29 mouse cellular contexts compared by ENCODE assay signal in genomic region chr10:53886475-53886874, GRCm38 (mm10).
"Had no signal": no experiment of that assay in that cellular context is flagged by ENCODE, and none has a peak within 500 bp of the region (broad histone marks: within the 10 kb centered on the region; RNA-seq: fewer than 3 reads in every experiment).

No protein-coding gene starts in this region.

- H3K9me3 ChIP-seq: limb, embryonic 10.5 days; limb, embryonic 12.5 days; limb, embryonic 13.5 days; limb, embryonic 15.5 days; liver, embryonic 12.5 days; liver, embryonic 13.5 days; liver, embryonic 15.5 days; lung, embryonic 15.5 days; megakaryocyte, embryonic 14.5 days; midbrain, embryonic 10.5 days; midbrain, embryonic 12.5 days; midbrain, embryonic 13.5 days; midbrain, embryonic 15.5 days; neural tube, embryonic 12.5 days had no signal

- DNase-seq: left cerebral cortex, postnatal 4 days; liver; liver, embryonic 13.5 days; liver, postnatal 0 days; lung, adult 18-20 months; lung, adult 2 months; lung, embryonic 14.5 days; lung, postnatal 4 days; midbrain, embryonic 14.5 days had no signal

- H3K4me2 ChIP-seq: limb, embryonic 12.5 days; limb, embryonic 13.5 days; limb, embryonic 15.5 days; liver, embryonic 11.5 days; liver, embryonic 12.5 days; liver, embryonic 13.5 days; liver, embryonic 15.5 days; lung, embryonic 14.5 days; lung, embryonic 15.5 days; midbrain, embryonic 11.5 days; midbrain, embryonic 12.5 days; midbrain, embryonic 13.5 days; midbrain, embryonic 15.5 days; neural tube, embryonic 12.5 days had no signal

- H3K36me3 ChIP-seq: limb, embryonic 10.5 days; limb, embryonic 12.5 days; limb, embryonic 13.5 days; limb, embryonic 15.5 days; liver, embryonic 12.5 days; liver, embryonic 13.5 days; liver, embryonic 15.5 days; lung, embryonic 15.5 days; midbrain, embryonic 10.5 days; midbrain, embryonic 12.5 days; midbrain, embryonic 13.5 days; midbrain, embryonic 15.5 days; neural tube, embryonic 12.5 days had no signal

- H3K9ac ChIP-seq: limb, embryonic 12.5 days; limb, embryonic 13.5 days; limb, embryonic 15.5 days; liver, embryonic 12.5 days; liver, embryonic 13.5 days; liver, embryonic 14.5 days; liver, embryonic 15.5 days; liver, postnatal 0 days; lung, embryonic 14.5 days; lung, embryonic 15.5 days; midbrain, embryonic 12.5 days; midbrain, embryonic 13.5 days; midbrain, embryonic 15.5 days; neural tube, embryonic 12.5 days had no signal

- H3K27ac ChIP-seq: left cerebral cortex, adult 2 months; limb, embryonic 10.5 days; limb, embryonic 12.5 days; limb, embryonic 13.5 days; limb, embryonic 15.5 days; liver, embryonic 12.5 days; liver, embryonic 13.5 days; liver, embryonic 14.5 days; liver, embryonic 15.5 days; lung, embryonic 15.5 days; macrophage; midbrain, embryonic 10.5 days; midbrain, embryonic 12.5 days; midbrain, embryonic 13.5 days; midbrain, embryonic 15.5 days; neural tube, embryonic 12.5 days had no signal

- H3K4me3 ChIP-seq: left cerebral cortex, adult 2 months; limb, embryonic 10.5 days; limb, embryonic 12.5 days; limb, embryonic 13.5 days; limb, embryonic 15.5 days; liver, embryonic 12.5 days; liver, embryonic 13.5 days; liver, embryonic 15.5 days; lung, embryonic 15.5 days; megakaryocyte, embryonic 14.5 days; midbrain, embryonic 10.5 days; midbrain, embryonic 12.5 days; midbrain, embryonic 13.5 days; midbrain, embryonic 15.5 days; myocyte; neural tube, embryonic 12.5 days had no signal

- H3K27me3 ChIP-seq: limb, embryonic 12.5 days; limb, embryonic 13.5 days; limb, embryonic 15.5 days; liver, embryonic 12.5 days; liver, embryonic 13.5 days; liver, embryonic 15.5 days; lung, embryonic 15.5 days; megakaryocyte, embryonic 14.5 days; midbrain, embryonic 12.5 days; midbrain, embryonic 13.5 days; midbrain, embryonic 15.5 days; neural tube, embryonic 12.5 days had no signal

- ATAC-seq: liver, embryonic 12.5 days; liver, postnatal 0 days; midbrain, embryonic 13.5 days; midbrain, embryonic 15.5 days; midbrain, embryonic 16.5 days had no signal

- H3K4me1 ChIP-seq: limb, embryonic 10.5 days; limb, embryonic 12.5 days; limb, embryonic 13.5 days; limb, embryonic 15.5 days; lung, embryonic 15.5 days; midbrain, embryonic 10.5 days; midbrain, embryonic 12.5 days; midbrain, embryonic 13.5 days; midbrain, embryonic 15.5 days; neural tube, embryonic 12.5 days had no signal
